Mouse (Mus musculus): ENCODE measurements at regions not wholly inside any gene's neighbourhood (a gene's known extent, or its start where the extent isn't known, plus 50 kb on each side); places are given as distances from the start of the nearest gene placed in this dataset.
"Not testable (repeated sequence)": the region's sequence is repeated elsewhere in the genome, so short reads cannot be mapped to it uniquely, and the experiment has no call there.

- not testable (repeated sequence) for DNase-seq
Observed at GRCm38 (mm10) chr7:29639591-29639990, 87.2 kb downstream of the Catsperg2 start.

DNA sequence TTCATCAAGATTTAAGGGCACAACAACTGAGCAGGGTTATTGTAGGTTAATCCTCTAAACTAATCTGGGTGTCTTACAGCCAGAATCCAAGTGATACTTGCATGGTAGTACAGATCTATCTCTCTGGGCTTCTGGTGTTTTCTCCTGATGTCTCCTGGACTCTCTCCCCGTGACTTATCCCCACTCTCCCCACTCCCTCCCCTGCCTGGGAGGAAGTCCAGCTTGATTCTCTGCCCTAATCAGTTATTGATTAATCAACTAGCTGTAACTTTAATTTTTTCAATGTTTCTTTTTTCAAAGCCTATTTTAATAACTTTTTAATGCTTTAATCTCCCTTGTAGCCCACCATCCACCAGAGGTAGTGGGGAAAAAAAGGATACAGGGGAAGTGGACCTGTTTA lies 83.9 kb upstream of the Sipa1l3 start:
- DNase-seq, result no peak

DNA sequence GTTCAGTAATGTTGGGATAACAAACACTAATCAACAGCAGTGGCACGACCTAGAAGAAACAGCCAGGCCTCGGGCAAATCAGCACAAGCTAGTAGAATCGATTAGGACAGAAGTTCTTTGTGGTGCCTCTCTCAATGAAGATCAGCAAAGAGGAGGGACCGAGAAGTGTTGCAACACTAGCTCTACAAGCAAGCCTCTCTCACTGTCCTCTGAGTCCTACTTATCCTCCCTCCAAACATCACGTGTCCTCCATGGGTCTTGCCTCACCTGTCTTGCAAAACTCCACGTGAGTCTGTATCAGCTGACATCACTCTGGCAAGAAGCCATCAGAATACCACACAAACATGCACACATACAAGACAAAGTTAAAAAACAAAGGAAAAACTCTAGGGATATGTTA lies 82.9 kb upstream of the Sipa1l3 start:
- DNase-seq, result no peak

GRCm38 (mm10) chr7:29597291-29597690 lies 78.8 kb upstream of the Sipa1l3 start:
- peak; percentile 65 for DNase-seq

DNA sequence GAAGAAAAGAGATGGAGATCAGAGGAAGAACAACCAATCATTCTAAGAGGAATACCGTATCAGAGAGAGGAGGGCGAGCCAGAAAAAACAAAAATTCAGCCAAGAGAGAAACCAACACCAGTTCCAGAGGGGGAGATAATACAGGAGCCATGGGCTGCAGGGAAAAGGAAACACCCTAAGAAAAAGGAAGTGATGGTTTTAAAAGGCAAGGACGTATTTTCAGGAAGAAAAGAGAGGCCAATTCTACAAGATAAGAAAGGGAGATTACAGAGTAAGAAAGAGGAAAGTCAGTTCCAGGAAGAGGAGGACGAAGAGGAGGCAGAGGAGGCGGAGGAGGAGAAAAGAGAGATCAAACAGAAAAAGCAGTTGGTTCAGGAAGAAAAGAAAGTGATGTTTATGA lies 59.7 kb upstream of the Sipa1l3 start:
- no peak for DNase-seq

DNA sequence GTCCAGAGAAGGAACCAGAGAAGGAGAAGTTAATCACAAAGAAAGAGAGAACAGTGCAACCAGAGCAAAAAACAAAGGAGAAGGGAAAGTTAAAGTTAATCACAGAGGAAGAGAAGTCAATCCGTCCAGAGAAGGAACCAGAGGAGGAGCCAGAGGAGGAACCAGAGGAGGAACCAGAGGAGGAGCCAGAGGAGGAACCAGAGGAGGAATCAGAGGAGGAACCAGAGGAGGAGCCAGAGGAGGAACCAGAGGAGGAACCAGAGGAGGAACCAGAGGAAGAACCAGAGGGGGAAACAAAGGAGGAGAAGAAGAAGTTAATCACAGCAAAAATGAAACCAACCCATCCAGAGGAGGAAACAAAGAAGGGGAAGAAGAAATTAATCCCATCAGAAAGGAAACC lies 57.2 kb upstream of the Sipa1l3 start:
- DNase-seq, result no peak
